Mouse (Mus musculus) liver, embryonic 16.5 days (tissue): ENCODE measurements at regions not wholly inside any gene's neighbourhood (a gene's known extent, or its start where the extent isn't known, plus 50 kb on each side); places are given as distances from the start of the nearest gene placed in this dataset.

Source experiments
- ATAC-seq: fragments of 200-750 bp; cut with Nextera tagmentation; 2 replicates; pipeline ENCODE4 v1.8.0; 2017; ENCODE audit warnings: low read depth, mild to moderate bottlenecking, moderate number of reproducible peaks, moderate library complexity
- H3K27ac ChIP-seq: fragments of 300-500 bp; sonication (generic); 2 replicates; pipeline ENCODE4 v1.5.1; 2014; ENCODE audit warnings: mild to moderate bottlenecking, low read length
- H3K27me3 ChIP-seq: fragments of 300-500 bp; sonication (generic); 2 replicates; pipeline ENCODE4 v1.6.1; 2014; ENCODE audit warnings: low read depth, low read length, mixed read lengths; ENCODE audit not compliant: control insufficient read depth, insufficient read depth
- H3K36me3 ChIP-seq: fragments of 300-500 bp; sonication (generic); 2 replicates; pipeline ENCODE4 v1.6.1; 2014; ENCODE audit warnings: mild to moderate bottlenecking; ENCODE audit not compliant: control insufficient read depth, insufficient read depth
- H3K4me1 ChIP-seq: fragments of 300-500 bp; sonication (generic); 2 replicates; pipeline ENCODE4 v1.6.1; 2014; ENCODE audit warnings: low read depth, low read length, mixed read lengths; ENCODE audit not compliant: control insufficient read depth
- H3K4me2 ChIP-seq: fragments of 300-500 bp; sonication (generic); 2 replicates; pipeline ENCODE4 v1.6.1; 2014; ENCODE audit warnings: low read depth, low read length, mixed read lengths
- H3K4me3 ChIP-seq: fragments of 300-500 bp; sonication (generic); 2 replicates; pipeline ENCODE4 v1.5.1; 2014; ENCODE audit warnings: low read depth, mild to moderate bottlenecking, low read length
- H3K9ac ChIP-seq: fragments of 300-500 bp; sonication (generic); 2 replicates; pipeline ENCODE4 v1.6.1; 2014; ENCODE audit warnings: low read depth, low read length
- H3K9me3 ChIP-seq: fragments of 300-500 bp; sonication (generic); replicated peaks from 2 replicates; pipeline ENCODE4 v1.6.1; 2016; ENCODE audit warnings: low read length; ENCODE audit not compliant: control insufficient read depth
- WGBS: fragments of 180-500 bp; shearing (Covaris S2); extraction: QIAGEN DNeasy Blood & Tissue Kit; methylation state at CpG from one replicate; pipeline ENCODE4 v1.1.7; 2014; ENCODE audit not compliant: insufficient replicate concordance; 5-methylcytosine and 5-hydroxymethylcytosine counted together

DNA sequence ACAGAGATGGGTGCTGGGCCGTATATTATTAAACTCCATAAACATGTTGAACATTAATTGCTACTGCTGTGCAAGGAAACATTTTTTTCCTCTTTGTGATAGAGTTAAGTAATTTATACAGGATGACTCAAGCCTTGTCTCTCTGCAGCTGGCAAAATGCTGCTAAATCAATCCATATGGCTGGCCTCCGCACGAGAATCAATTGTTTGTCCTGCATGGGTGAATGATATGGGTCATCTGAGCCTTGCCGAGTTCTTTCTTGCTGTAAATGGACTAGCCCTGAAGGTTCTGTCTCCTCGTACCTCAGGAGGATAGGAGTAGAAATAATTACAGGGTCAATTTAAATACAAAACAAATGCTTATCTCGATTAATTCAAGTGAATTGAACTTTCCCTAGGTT lies 591.6 kb downstream of the Slc4a3 start:
- Histone ChIP-seq H3K9ac (no peak overlapping the region), H3K36me3 (no peaks in the 10 kb centered on the region), H3K27ac (no peak overlapping the region), H3K4me1 (no peaks in the 10 kb centered on the region), H3K4me2 (no peak overlapping the region), H3K4me3 (no peak overlapping the region), H3K27me3 (no peaks in the 10 kb centered on the region), H3K9me3 (no peaks in the 10 kb centered on the region)
- 65% methylated on average over 6 of the region's 6 CpGs for WGBS
- no peak for ATAC-seq

DNA sequence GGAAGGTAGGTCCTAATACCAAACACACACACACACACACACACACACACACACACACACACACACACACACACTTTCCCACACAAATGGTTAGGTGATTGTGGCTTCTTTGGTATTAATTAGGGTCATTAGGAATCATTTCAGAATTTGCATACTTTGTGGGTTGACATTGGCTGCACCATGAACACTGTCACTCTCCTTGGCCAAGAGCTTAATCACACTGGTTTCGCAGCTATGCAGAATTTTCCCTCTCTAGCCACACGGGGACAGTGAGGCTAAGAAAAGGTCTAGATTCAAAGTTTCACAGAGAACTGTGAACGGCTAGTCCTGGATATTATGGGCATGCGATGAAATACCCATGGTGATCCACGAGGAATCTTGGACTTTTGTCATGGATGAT lies 597.5 kb downstream of the Slc4a3 start:
- Histone ChIP-seq H3K27ac (no peak overlapping the region), H3K4me3 (no peak overlapping the region), H3K4me1 (no peaks in the 10 kb centered on the region), H3K9ac (no peak overlapping the region), H3K27me3 (no peaks in the 10 kb centered on the region), H3K9me3 (no peaks in the 10 kb centered on the region), H3K4me2 (no peak overlapping the region), H3K36me3 (no peaks in the 10 kb centered on the region)
- 55% methylated on average over 5 of the region's 5 CpGs for WGBS
- no peak for ATAC-seq

DNA sequence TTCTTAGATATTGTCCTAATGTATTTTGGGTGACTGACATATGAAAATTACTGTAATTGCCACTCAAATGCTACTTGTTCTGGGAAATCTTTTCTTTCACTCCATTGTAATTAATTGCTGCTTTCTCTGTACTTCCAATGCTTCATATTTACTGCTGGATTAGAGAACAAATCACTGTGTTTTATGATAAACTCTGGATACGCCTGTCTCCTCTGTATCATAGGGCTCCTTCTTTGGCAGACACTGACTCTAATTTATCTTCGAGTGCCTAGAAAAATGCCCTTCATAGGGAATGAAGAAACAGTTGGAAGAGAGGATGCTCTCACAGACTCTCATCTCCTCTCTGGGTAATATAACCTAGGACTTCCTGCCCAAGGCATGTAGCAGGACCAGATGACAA lies 602.9 kb downstream of the Slc4a3 start:
- no peaks in the 10 kb centered on the region for H3K4me1 ChIP-seq
- no peak overlapping the region for H3K27ac ChIP-seq
- H3K4me3 ChIP-seq: no peak overlapping the region
- H3K4me2 ChIP-seq: no peak overlapping the region
- no peaks in the 10 kb centered on the region for H3K36me3 ChIP-seq
- ATAC-seq: no peak
- H3K9me3 ChIP-seq: no peaks in the 10 kb centered on the region
- WGBS: 54% methylated on average over 2 of the region's 2 CpGs
- no peak overlapping the region for H3K9ac ChIP-seq
- no peaks in the 10 kb centered on the region for H3K27me3 ChIP-seq

GRCm38 (mm10) chr1:76156291-76156690 lies 610.2 kb downstream of the Slc4a3 start:
- Histone ChIP-seq H3K4me2 (no peak overlapping the region), H3K27me3 (no peaks in the 10 kb centered on the region), H3K4me1 (no peaks in the 10 kb centered on the region), H3K4me3 (no peak overlapping the region), H3K27ac (no peak overlapping the region), H3K9me3 (no peaks in the 10 kb centered on the region), H3K36me3 (no peaks in the 10 kb centered on the region), H3K9ac (no peak overlapping the region)
- WGBS: 61% methylated on average over 8 of the region's 8 CpGs
- no peak for ATAC-seq

DNA sequence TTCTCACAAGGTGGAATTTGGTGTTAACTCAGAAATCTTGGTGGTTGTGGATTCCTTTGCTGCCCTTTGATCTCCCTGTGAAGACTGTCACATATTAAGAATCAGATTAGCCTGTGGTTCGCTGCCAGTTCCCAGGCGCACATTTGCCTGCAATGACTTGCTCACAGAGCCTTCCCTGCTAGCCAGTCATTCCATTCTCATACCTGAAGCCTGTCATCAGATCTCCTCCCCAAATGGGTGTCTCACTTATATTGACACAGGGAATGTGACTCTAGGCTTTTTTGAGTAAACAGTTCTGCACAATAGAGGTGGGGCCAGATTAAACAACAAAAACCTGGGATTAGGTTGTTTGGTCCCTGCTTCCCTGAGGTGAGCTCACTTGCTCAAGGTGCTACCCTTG lies 621.4 kb downstream of the Slc4a3 start:
- Histone ChIP-seq H3K4me2 (no peak overlapping the region), H3K27ac (no peak overlapping the region), H3K27me3 (no peaks in the 10 kb centered on the region), H3K4me1 (no peaks in the 10 kb centered on the region), H3K36me3 (no peaks in the 10 kb centered on the region), H3K9ac (no peak overlapping the region), H3K4me3 (no peak overlapping the region), H3K9me3 (no peaks in the 10 kb centered on the region)
- whole genome bisulfite sequencing: 44% methylated on average over 2 of the region's 2 CpGs
- no peak for ATAC-seq

DNA sequence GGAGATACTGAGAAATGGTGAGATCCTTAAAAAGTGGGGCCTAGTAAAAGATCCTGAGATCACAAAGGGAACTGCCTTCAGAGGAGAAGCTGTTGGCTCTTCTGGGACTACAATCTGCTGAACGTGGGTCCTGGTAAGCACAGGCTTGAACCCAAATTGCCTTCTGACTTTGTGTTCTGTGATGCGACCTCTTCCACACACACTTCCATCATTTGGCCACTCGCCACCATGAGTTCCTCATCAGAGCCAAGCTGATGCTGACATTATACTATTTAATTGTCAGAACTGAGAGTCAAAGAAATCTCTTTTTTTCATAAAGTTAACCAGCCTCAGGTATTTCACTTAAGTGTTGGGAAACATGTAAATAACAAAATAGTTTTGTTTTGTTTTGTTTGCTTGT lies 635.1 kb downstream of the Slc4a3 start:
- no peaks in the 10 kb centered on the region for H3K36me3 ChIP-seq
- H3K9ac ChIP-seq: no peak overlapping the region
- 43% methylated on average over 3 of the region's 3 CpGs for WGBS
- no peaks in the 10 kb centered on the region for H3K4me1 ChIP-seq
- no peak overlapping the region for H3K27ac ChIP-seq
- no peak overlapping the region for H3K4me3 ChIP-seq
- H3K9me3 ChIP-seq: no peaks in the 10 kb centered on the region
- no peak overlapping the region for H3K4me2 ChIP-seq
- H3K27me3 ChIP-seq: no peaks in the 10 kb centered on the region
- no peak for ATAC-seq

GRCm38 (mm10) chr1:76194844-76195243 lies 648.8 kb downstream of the Slc4a3 start:
- Histone ChIP-seq H3K4me2 (no peak overlapping the region), H3K27me3 (no peaks in the 10 kb centered on the region), H3K4me3 (no peak overlapping the region), H3K36me3 (no peaks in the 10 kb centered on the region), H3K27ac (no peak overlapping the region), H3K9ac (no peak overlapping the region), H3K9me3 (no peaks in the 10 kb centered on the region), H3K4me1 (no peaks in the 10 kb centered on the region)
- ATAC-seq: no peak
- 67% methylated on average over 4 of the region's 4 CpGs for WGBS

GRCm38 (mm10) chr1:76197651-76198050 lies 651.6 kb downstream of the Slc4a3 start:
- no peak overlapping the region for H3K4me3 ChIP-seq
- 51% methylated on average over 3 of the region's 3 CpGs for WGBS

DNA sequence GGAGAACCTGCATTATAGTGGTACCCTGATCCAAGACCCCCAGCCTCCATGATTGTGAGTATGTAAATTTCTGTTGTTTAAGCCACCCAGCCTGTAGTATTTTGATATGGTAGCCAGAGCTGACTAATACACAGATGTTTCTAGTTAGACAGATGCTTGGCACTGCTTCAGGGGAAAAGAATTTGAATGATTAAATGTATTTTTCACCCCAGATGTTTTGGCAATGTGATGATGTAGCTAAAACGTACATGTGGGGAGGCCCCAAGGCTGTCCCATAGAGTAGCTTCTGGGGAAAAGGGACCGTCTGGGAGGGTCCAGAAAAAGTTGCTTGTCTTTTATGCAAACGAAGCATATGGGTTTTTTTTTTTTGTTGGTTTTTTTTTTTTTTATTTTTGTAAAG lies 654.8 kb downstream of the Slc4a3 start:
- WGBS: 52% methylated on average over 3 of the region's 3 CpGs
- H3K36me3 ChIP-seq: no peaks in the 10 kb centered on the region
- no peaks in the 10 kb centered on the region for H3K27me3 ChIP-seq
- H3K4me2 ChIP-seq: no peak overlapping the region
- ATAC-seq: no peak
- H3K27ac ChIP-seq: no peak overlapping the region
- no peaks in the 10 kb centered on the region for H3K9me3 ChIP-seq
- no peak overlapping the region for H3K4me3 ChIP-seq
- H3K4me1 ChIP-seq: no peaks in the 10 kb centered on the region
- no peak overlapping the region for H3K9ac ChIP-seq

More at GRCm38 (mm10) chr1:76197651-76198050, 651.6 kb downstream of the Slc4a3 start:
- no peaks in the 10 kb centered on the region for H3K9me3 ChIP-seq
- no peak overlapping the region for H3K4me2 ChIP-seq
- H3K27me3 ChIP-seq: no peaks in the 10 kb centered on the region
- no peaks in the 10 kb centered on the region for H3K4me1 ChIP-seq
- H3K36me3 ChIP-seq: no peaks in the 10 kb centered on the region
- ATAC-seq: no peak
- H3K9ac ChIP-seq: no peak overlapping the region
- H3K27ac ChIP-seq: no peak overlapping the region

DNA sequence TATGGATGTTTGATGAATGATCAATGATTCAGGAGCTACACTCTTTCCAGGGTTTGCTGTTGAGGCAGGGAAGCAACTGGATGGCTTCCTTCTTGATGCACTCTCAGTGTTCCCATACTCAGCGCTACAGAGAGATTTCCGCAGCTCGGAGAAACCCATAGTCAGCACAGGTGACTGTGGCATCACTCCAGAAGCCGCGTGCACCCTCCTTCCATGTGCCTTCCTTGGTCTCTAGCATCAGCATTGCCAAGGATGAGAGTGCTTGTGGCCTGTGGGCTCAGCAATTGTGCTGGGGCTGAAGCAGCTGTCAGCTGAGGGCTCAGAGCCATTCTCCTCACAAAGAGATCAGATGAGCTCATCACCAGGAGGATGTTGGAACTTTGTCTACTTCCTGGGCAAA lies 666.4 kb downstream of the Slc4a3 start:
- 75% methylated on average over 5 of the region's 5 CpGs for WGBS
- H3K4me2 ChIP-seq: no peak overlapping the region

More for the DNA sequence above, 666.4 kb downstream of the Slc4a3 start:
- no peak for ATAC-seq
- Histone ChIP-seq H3K36me3 (no peaks in the 10 kb centered on the region), H3K27ac (no peak overlapping the region), H3K4me3 (no peak overlapping the region), H3K27me3 (no peaks in the 10 kb centered on the region), H3K4me1 (no peaks in the 10 kb centered on the region), H3K9me3 (no peaks in the 10 kb centered on the region), H3K9ac (no peak overlapping the region)
